Mouse (Mus musculus): ENCODE results near the gene Sertm1.

The Sertm1 gene

GRCm38 (mm10) chr3:54915643-54916071, at the start of gene Sertm1:
Gene Sertm1 (minus strand): TSS chr3:54915887.
- DNase-seq (ENCODE audit: low read depth, low spot score) = peak; percentile 74

- no peak for DNase-seq (ENCODE audit: low read depth, low spot score)
Observed at GRCm38 (mm10) chr3:54964948-54965506, 49.3 kb upstream of the Sertm1 start.

GRCm38 (mm10) chr3:54943067-54943810, 27.6 kb upstream of the Sertm1 start:
- DNase-seq (ENCODE audit: low read depth, low spot score) = no peak

- no peak for DNase-seq (ENCODE audit: low read depth, low spot score)
Observed at GRCm38 (mm10) chr3:54934535-54934934, 18.8 kb upstream of the Sertm1 start.

- DNase-seq (ENCODE audit: low read depth, low spot score) = peak; percentile 61
Observed at GRCm38 (mm10) chr3:54932599-54932998, 16.9 kb upstream of the Sertm1 start.

- peak; percentile 61 for DNase-seq (ENCODE audit: low read depth, low spot score)
Observed at GRCm38 (mm10) chr3:54920425-54920824, 4.7 kb upstream of the Sertm1 start.

- peak; percentile 23 for DNase-seq (ENCODE audit: low read depth, low spot score)
Observed at GRCm38 (mm10) chr3:54914845-54915642, 643 bp downstream of the Sertm1 start.

- no peak for DNase-seq (ENCODE audit: low read depth, low spot score)
Observed at GRCm38 (mm10) chr3:54908878-54909277, 6.8 kb downstream of the Sertm1 start.

- no peak for DNase-seq (ENCODE audit: low read depth, low spot score)
Observed at GRCm38 (mm10) chr3:54897974-54898373, 17.7 kb downstream of the Sertm1 start.

- DNase-seq (ENCODE audit: low read depth, low spot score) = no peak
Observed at GRCm38 (mm10) chr3:54894891-54895290, 20.8 kb downstream of the Sertm1 start.

- DNase-seq (ENCODE audit: low read depth, low spot score) = peak; percentile 15
Observed at GRCm38 (mm10) chr3:54892218-54892617, 23.5 kb downstream of the Sertm1 start.

GRCm38 (mm10) chr3:54886501-54886900, 29.2 kb downstream of the Sertm1 start:
- DNase-seq (ENCODE audit: low read depth, low spot score) = peak; percentile 83

All from R1 (cell line).